Mouse (Mus musculus) kidney, adult 18-20 months (tissue): Measurements from ENCODE around the gene Rhog.
A peak's percentile ranks its signal among the peaks of the same experiment; 100 is the strongest.

Experiments
- DNase-seq: peaks from one replicate; pipeline ENCODE4 v3.0.0; 2021

Rhog gene

GRCm38 (mm10) chr7:102211071-102211470, 44.8 kb downstream of the Rhog start:
- no peak for DNase-seq

DNA sequence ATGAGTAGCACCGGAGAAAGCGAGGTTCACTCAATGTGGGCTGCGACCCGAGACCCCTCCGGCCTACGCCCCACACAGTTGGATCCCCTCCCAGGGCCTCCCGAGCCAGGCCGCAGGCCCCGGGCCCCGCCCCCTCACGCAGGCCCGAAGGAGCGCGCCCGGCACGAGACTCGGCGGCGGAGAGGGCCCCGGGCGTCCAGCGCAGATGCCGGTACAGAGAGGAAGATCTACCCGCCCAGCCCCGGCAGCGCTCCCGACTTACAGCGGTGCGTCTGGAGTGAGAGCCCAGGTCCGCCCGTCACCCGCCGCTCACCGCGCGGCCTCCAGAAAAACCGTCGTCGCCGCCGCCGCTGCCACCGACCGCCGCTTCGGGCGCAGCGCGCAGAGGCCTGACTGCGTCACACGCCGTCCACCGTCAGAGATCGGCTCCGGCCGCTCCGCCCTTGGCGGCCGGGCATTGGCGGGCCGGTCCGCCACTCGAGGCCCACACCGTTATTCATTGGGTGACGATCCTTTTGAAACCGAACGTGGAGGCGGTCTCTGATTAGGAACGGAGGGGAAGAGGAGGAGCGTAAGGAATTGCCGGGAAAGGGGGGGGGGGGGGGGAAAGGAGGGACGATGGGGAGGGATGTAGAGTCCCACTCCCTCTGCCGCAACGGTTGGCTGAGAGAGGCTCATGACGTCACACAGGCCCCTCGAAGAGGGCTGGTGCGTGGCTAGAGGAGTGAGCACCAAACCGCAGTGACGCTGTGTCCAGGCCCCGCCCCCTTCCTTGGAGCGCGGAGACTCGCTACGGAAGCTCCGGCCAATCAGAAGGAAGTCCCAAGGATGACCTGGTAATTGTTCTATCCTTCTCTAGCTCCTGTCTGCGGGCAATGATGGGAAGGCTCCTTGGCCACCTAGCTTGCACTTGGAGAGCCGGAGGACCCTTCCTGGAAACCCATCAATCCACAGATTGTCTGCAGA, 45.8 kb downstream of the Rhog start, which contains the start of the genes Nup98 and Pgap2:
Gene Nup98, minus strand, starts transcription at position 421 of the 966 bp plus-strand sequence.
Gene Pgap2, plus strand, starts transcription at position 453 of the 966 bp plus-strand sequence.
- peak; percentile 97 for DNase-seq

DNA sequence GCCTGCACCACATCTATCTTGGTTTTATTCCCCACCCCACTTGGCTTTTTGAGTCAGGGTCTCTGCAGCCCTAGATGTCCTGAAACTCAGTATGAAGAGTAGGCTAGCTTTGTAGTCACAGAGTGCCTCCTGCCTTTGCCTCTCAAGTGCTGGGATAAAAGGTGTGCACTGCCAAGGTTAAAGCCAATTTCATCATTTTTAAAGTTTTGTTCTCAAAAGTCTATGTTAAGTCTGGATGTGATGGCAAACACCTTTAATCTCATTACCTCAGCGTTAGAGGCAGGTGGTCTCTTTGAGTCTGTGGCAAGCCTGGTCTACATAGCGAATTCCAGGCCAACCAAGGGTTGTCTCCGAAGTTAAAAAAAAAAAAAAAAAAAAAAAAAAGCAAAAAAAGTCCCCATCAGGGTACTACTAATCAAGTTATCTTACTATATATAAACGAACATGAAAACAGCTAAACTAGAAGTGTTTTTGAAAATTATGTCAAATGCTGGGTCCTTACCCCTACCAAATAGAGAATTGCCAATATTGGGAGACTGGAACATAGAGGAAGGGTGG, 47.0 kb downstream of the Rhog start:
- DNase-seq = no peak

DNA sequence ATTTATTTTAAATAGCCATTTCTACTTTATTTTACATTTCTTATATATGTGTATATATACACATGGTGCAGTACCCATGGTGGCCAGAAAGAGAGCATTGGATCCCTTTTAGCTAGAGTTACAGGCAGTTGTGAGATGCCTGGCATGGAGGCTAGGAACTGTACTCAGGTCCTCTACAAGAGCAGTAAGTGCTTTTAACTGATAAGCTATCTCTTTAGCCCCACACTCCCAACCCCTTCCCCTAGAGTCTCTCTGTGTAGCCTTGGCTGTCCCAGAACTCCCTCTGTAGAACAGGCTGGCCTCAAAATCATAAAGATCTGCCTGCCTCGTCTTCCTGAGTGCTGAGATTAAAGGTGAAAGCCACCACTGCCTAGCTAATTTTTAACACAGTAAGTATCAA, 50.2 kb downstream of the Rhog start:
- no peak for DNase-seq

GRCm38 (mm10) chr7:102204296-102204857, 51.5 kb downstream of the Rhog start:
- DNase-seq = no peak

- no peak for DNase-seq
These were observed 54.7 kb downstream of the Rhog start for GRCm38 (mm10) chr7:102200996-102201785.

GRCm38 (mm10) chr7:102200576-102200975, 55.3 kb downstream of the Rhog start:
- DNase-seq = no peak

DNA sequence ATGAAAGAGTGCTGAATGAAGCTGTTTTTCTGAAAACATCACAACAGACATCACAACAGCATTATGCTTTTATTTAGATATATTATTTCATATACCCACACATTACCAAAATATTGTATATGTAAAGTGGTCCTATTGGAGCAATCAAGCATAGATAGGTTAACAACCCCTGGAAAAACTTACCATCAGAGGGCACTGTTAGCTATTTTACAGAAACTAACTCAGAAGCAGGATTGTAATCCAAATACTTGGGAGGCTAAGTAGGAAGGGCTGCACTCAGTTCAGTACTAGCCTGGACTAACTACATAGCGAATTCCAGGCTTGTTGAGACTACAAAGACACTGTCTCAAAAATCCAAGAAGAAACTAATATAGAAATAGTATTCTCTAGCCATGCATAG, 63.5 kb downstream of the Rhog start:
- no peak for DNase-seq
